Comparison of ENCODE assay signal across 9 mouse cellular contexts in the genomic region with DNA sequence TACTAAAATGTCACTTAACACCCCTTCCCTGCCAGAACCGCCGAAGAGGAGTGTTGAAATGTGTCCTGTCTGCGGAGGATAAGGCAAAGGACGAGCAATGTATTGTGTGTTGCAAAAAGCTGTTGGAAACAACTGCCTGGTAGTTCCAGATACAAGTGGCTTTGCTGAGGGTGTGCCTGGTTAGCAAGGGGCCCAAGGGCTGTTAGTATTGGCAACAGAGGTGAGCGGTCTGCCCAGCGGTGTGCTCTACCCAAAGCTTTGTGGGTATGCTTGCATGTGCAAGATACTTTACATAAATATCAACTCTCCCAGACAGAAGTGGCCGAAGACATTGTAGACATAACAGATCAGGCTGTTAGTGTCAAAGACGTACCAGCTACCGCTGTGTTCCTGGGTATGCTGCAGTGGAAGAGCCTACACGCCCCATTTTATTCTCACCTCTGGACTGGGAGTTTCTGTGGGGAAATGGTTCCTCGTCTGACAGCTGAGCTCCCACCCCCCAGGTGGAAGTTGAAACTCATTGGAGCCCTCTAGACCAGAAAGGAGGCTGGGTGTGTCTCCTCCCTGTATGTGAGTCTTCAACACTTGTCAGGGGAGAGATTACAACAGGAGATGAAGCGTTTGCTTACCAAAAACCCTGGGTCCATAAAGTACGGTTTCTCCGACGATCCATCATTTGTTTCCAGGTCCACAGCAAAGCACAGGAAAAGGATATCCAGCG. TPM values are rescaled to one million over a fixed set of nuclear protein-coding genes. Genes with fewer than 3 reads are reported as not detected.
A peak's percentile ranks its signal among the peaks of the same experiment; 100 is the strongest.
DNase-seq lines count a peak whose midpoint lies in the region; ATAC-seq lines count a peak whose summit lies in the region.
"Had no signal": no experiment of that assay in that cellular context is flagged by ENCODE, and none has a peak within 500 bp of the region (broad histone marks: within the 10 kb centered on the region; RNA-seq: fewer than 3 reads in every experiment).

No protein-coding gene starts in this region.

- no peaks in the 10 kb centered on the region for H3K27me3 ChIP-seq in neural tube, embryonic 13.5 days
- H3K27me3 ChIP-seq in liver, embryonic 15.5 days = no peaks in the 10 kb centered on the region

- DNase-seq in neural tube, embryonic 10.5 days (ENCODE audit: extremely low spot score, low spot score) = no peak
- DNase-seq in cerebellum, adult 9-10 months = no peak
- no peak for DNase-seq in urinary bladder, postnatal 10 days (ENCODE audit: low spot score)
- no peak for DNase-seq in layer of hippocampus, postnatal 25 days (ENCODE audit: extremely low spot score in 1 of 2, low spot score in 1 of 2)
- DNase-seq: heart, adult 2 months; heart, postnatal 36 days had no signal

- no peak overlapping the region for H3K4me3 ChIP-seq in neural tube, embryonic 13.5 days
- peak overlapping the region; percentile 21; the same call in 1 of the 2 replicates for H3K4me3 ChIP-seq in liver, embryonic 15.5 days (replicated peaks)
- H3K4me3 ChIP-seq: heart, adult 2 months had no signal

- no peak overlapping the region for H3K4me2 ChIP-seq in neural tube, embryonic 13.5 days
- peak overlapping the region; percentile 61 for H3K4me2 ChIP-seq in liver, embryonic 15.5 days

- no peak overlapping the region for H3K9ac ChIP-seq in neural tube, embryonic 13.5 days
- H3K9ac ChIP-seq in liver, embryonic 15.5 days = no peak overlapping the region

- peaks cover 17% of the 10 kb centered on the region; the same call in 1 of the 2 replicates for H3K4me1 ChIP-seq in neural tube, embryonic 13.5 days (replicated peaks)
- H3K4me1 ChIP-seq in liver, embryonic 15.5 days (replicated peaks) = peaks cover 35% of the 10 kb centered on the region

- H3K36me3 ChIP-seq in neural tube, embryonic 13.5 days = peaks cover 56% of the 10 kb centered on the region
- peaks cover 28% of the 10 kb centered on the region for H3K36me3 ChIP-seq in liver, embryonic 15.5 days (replicated peaks)

- no peak for ATAC-seq in neural tube, embryonic 13.5 days (ENCODE audit: low read depth)
- peak; percentile 52 for ATAC-seq in granulocyte monocyte progenitor cell, adult 5-6 weeks (replicated peaks; ENCODE audit: poor library complexity, severe bottlenecking)
- peak; percentile 94 for ATAC-seq in liver, embryonic 15.5 days (ENCODE audit: insufficient read depth)

- 0 out of 2 replicates have a peak overlapping the region, but pooled peaks have one; percentile 18 for H3K27ac ChIP-seq in neural tube, embryonic 13.5 days (replicated peaks)
- peak overlapping the region; percentile 83 for H3K27ac ChIP-seq in liver, embryonic 15.5 days (replicated peaks)
- H3K27ac ChIP-seq: heart, adult 2 months had no signal

- 91% methylated on average over 16 of the region's 16 CpGs for WGBS in neural tube, embryonic 13.5 days
- 28% methylated on average over 16 of the region's 16 CpGs for WGBS in liver, embryonic 15.5 days (ENCODE audit: insufficient replicate concordance)

- H3K9me3 ChIP-seq in neural tube, embryonic 13.5 days = no peaks in the 10 kb centered on the region
- H3K9me3 ChIP-seq in liver, embryonic 15.5 days (replicated peaks) = no peaks in the 10 kb centered on the region

RNA-seq across cellular contexts. Expression of gene Cnn3, which starts 34.3 kb away (rescaled TPM):
- 643 and 747 TPM in 2 replicates for polyA plus RNA-seq in neural tube, embryonic 13.5 days (2015; fragmentation: Nextera tagmentation; extraction: Ambion mirVana)
- total RNA-seq in granulocyte monocyte progenitor cell, adult 5-6 weeks (2014; fragmentation: Nextera tagmentation) = 34.5 and 37.7 TPM in 2 replicates
- 24.6 and 28.0 TPM in 2 replicates for total RNA-seq in granulocyte monocyte progenitor cell, adult 5-6 weeks (2017)
- 97.4 and 98.3 TPM in 2 replicates for polyA plus RNA-seq in liver, embryonic 15.5 days (2015; fragmentation: Nextera tagmentation; extraction: Ambion mirVana)
- 100 to 1,000 TPM; 109 TPM for total RNA-seq in layer of hippocampus, postnatal 25 days (2021)
